Mouse (Mus musculus) brain, embryonic 14.5 days (tissue): ENCODE results near the gene Lsp1.

Experiments
- CTCF ChIP-seq: fragments of 200-500 bp; IDR thresholded peaks from 2 replicates; pipeline ENCODE4 v1.5.1; 2012; ENCODE audit warnings: inconsistent platforms, mild to moderate bottlenecking, moderate library complexity, borderline replicate concordance; ENCODE audit not compliant: insufficient read depth, insufficient read length; ENCODE audit errors: extremely low read depth
- POLR2A ChIP-seq: fragments of 200-500 bp; IDR thresholded peaks from 2 replicates; pipeline ENCODE4 v1.6.1; 2012; ENCODE audit warnings: mild to moderate bottlenecking, inconsistent platforms, borderline replicate concordance; ENCODE audit not compliant: poor library complexity, insufficient read depth, insufficient read length, severe bottlenecking; ENCODE audit errors: extremely low read depth

DNA sequence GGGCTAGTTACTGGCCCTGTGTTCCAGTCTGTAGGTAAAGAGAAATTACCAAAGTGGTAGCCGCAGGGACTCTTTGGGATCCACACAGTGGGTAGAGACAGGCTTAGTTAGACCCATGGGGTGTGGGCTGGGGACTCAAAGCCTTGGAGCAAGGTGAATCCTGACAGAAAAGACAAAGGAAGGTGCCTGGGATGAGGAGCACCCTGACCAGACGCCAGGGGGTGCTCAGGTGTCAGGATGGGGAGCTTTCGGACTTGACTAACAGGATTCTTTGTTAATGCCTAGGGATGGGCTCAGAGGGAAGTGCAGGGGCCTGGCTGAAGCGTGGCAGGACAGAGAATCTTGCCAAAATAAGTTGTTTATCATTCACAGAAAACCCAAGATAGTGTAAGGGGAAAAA is 61.7 kb downstream of the Lsp1 start:
- TF ChIP-seq POLR2A (no peak), CTCF (peak; percentile 40; the same call in 1 of the 2 replicates)
